Mouse (Mus musculus) heart, postnatal 4 days (tissue): ENCODE results near the gene Eif4e. TPM values are rescaled to one million over a fixed set of nuclear protein-coding genes. Genes with fewer than 3 reads are reported as not detected.
A peak's percentile ranks its signal among the peaks of the same experiment; 100 is the strongest.

Experiments
- DNase-seq: peaks from one replicate; pipeline ENCODE4 v3.0.0; 2021
- total RNA-seq, 2 experiments: library from RNA; stranded (reverse); gene quantifications; 2 replicates each; pipeline ENCODE4 v1.2.3; 2021

Eif4e gene
- 100 to 1,000 TPM; 146 to 150 TPM for total RNA-seq

DNA sequence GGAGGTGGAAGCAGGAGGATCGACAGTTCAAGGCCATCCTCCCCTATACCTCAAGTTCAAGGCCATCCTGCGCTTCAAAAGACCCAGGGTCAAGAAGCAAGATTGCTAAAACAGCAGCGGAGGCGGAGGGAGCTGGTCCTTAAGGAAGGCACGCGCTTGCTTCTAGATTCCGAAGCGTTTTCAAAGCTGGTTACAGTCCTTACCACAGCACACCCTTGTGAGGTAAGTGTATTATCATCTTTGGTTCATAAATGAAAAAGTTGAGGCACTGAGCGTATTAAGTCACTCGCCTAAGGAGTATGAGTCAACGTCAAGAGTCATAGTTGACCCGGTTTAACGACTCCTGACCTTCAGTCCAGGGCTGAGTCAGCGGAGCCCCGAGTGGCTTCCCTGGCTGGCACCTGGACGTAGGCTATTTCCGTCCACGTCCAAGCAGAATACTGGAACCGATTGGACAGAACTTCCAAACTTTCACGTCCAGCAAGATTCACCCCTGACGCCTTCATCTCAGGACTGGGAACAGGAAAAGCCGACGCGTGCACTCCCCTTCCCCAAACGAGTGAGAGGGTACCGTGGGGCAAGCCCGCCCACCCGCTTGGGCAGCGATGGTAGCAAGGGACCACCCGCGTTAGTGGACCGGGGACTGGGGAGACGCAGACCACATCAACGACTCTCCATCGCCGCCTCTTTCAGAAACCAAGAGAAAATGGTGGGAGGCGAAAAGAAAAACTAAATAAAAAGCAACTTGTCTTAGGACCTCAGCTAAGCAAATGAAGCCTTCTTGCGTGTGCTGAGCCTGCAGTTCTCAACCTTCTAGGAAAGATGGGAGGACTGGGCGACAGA lies at the start of gene Eif4e:
TSS of gene Eif4e (plus strand) at position 107 of the 843 bp plus-strand sequence.
- peak; percentile 65 for DNase-seq

DNA sequence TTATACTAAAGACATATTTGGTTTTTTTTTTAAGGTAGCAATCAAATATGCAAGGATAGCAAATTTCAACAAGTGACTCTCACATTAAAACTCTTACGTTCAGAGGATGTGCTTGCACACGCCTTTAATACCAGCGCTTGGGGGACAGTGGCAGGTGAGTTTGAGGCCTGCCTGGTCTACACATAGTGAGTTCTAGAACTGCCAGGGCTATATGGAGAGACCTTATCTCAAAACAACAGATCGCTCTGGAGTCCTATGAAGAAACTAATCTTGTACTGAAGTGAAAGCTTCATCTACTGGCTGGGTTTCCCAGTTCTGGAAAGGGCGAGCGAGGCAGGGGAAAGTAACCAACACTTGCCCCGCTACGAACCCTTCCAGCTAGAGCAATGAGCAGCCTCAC lies 46.5 kb upstream of the Eif4e start:
- no peak for DNase-seq

DNA sequence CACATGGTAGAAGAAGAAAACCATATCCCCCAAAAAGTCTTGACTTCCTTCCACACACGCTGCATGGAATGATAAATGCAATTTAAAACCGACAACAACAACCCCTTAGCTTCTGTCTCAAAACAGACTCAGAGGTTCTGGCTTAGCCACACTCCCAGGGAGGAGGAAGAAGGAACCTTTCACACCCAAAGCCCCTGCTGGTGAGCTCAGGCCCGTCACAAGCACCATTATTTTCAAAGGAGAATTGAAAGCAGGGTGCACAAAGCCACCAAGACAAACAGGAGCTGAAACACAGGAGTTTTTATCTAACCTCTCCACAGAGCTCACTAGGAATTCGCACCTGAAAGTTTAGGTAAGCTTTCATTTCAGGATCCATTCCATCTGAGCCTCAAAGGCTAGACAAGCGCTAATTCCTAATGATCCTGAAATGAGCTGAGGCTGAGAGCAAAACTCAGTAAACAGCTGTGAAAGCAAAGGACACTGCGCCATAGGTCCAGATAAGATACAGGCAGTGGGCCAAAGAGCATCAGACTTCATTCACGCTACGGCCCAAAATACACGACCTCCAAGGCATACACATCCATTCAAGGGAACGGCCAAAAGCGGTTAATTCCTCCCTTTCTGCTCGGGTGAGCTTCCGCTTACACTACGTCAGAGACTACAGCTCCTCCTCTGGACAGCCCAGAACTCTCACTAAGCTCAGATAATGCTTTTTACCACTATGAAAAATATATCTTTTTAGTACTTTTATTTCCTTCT lies 44.3 kb upstream of the Eif4e start:
- DNase-seq = peak; percentile 25

DNA sequence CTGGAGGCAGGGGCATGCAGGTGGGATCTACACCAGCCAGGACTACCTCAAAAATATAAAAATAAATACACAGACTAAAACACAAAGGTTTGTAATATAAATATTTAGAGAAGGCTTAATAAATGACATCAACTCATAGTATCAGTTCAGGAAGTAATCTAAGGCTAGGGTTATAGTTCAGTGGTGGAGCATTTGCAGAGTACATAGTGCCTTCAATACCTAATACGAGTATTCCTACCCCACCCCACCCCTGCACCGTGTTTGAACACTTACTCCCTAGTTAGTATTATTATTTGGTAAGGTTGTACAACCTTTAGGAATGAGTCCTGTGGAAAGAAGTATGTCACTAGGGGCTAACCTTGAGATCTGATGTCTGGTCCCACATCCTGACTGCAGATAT lies 42.7 kb upstream of the Eif4e start:
- DNase-seq = no peak

DNA sequence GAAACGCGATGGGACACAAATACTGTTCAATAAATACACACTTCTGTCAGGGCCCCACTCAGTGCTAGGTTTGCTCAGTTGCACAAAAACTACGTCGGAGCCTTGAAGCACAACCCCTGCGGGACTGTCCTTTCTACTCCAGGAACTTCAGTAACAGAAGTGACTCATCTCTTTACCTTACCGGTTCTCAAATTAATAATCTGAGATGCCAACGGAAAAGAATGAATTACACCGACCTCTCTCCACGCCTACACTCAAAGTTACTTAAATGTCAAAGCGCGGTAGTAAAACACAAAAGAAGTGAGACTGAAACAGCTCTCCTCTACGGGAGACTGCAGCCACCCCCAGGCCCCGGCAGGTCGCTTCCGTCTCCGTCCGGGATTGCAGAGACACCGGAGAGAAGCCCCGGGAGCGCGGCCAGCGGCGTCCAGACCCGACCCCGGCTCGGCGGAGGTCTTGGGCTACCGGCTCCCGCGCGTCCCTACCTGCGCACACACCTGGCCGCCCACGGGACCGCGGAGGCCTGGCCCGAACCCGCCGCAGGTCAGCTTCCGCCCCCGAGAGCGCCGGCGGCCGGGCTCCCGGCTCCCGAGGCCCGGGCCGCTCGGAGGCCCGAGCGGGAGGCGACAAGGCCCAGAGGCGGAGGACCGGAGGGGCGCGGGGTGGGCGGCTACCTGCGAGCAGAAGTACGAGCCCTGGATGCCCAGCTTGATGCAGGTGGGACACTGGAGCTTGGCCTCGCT lies 37.2 kb upstream of the Eif4e start:
- no peak for DNase-seq

DNA sequence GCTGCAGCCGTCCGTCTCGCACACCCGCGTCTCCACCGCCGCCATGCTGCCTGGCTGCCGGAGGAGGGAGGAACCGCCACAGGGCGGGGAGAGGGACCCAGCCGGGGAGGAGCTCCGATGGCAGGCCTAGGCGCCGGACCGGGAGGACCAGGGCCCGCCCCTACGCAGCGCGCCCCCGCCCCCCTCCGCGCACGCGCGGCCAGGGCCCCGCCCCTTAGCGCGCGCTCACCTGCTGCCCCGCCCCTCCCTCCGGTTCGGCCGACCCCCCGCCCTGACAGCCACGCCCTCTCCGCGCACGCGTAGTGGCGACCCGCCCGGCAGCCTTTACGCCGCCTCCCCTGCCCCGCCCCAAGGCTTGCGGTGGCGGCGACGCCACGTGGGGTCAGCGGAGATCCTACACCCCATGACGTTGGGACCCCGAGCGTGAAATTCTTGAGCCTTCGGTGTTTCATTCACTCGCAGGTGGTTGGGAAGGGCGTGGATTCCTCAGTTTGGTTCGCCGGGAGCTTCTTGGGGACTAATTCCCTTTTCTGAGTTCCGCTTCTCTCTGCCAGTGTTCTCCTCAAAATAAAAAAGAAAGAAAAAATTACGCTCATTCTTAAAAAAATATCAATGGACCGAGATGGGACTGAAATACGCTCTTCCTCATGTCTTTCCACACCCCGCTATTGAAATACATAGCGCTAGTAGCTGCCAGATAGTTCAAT lies 36.5 kb upstream of the Eif4e start, which contains the start of gene Metap1:
TSS of gene Metap1 (minus strand) at position 189 of the 707 bp plus-strand sequence.
- DNase-seq = peak; percentile 99

DNA sequence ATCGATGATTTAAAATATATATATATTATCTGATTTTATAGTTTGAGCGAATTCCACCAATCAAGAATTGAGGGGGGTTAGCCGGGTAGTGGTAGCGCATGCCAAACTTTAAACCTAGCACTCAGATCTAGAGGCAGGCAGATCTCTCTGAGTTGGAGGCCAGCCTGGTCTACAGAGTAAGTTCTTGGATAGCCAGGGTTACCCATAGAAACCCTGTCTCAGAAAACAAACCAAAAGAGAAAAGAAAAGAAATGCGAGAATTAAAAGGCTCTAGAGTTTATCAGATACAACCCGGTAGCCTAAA lies 36.0 kb upstream of the Eif4e start:
- DNase-seq = no peak

DNA sequence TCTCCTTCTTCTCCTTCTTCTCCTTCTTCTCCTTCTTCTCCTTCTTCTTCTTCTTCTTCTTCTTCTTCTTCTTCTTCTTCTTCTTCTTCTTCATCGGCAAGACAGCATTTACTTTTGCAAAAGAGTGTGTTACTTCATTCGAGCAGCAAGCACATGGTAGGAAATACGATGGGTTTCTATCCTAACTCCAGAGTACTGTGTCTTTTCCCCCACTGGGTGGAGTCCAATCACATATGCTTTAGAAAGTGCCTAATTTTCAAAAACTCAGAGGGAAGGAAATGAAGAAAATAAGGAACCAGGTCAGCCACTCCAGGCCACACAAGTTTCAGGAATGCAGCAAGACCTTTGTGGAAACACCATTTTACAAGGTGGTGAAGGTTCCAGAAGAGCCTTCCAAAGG lies 32.3 kb upstream of the Eif4e start:
- no peak for DNase-seq

DNA sequence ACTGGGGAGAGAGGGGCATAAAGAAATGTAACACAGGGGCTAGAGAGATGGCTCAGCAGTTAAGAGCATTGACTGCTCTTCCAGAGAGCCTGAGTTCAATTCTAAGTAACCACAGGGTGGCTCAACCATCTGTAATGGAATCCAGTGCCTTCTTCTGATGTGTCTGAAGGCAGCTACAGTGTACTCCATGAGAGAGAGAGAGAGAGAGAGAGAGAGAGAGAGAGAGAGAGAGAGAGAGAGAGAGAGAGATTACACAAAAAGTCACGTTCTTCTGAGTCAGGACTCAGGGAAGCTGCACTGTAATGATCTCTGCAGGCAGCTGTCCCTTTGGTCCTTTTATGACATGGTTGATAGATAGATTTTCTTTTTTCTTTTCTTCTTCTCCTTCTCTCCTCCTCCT lies 31.4 kb upstream of the Eif4e start:
- no peak for DNase-seq

DNA sequence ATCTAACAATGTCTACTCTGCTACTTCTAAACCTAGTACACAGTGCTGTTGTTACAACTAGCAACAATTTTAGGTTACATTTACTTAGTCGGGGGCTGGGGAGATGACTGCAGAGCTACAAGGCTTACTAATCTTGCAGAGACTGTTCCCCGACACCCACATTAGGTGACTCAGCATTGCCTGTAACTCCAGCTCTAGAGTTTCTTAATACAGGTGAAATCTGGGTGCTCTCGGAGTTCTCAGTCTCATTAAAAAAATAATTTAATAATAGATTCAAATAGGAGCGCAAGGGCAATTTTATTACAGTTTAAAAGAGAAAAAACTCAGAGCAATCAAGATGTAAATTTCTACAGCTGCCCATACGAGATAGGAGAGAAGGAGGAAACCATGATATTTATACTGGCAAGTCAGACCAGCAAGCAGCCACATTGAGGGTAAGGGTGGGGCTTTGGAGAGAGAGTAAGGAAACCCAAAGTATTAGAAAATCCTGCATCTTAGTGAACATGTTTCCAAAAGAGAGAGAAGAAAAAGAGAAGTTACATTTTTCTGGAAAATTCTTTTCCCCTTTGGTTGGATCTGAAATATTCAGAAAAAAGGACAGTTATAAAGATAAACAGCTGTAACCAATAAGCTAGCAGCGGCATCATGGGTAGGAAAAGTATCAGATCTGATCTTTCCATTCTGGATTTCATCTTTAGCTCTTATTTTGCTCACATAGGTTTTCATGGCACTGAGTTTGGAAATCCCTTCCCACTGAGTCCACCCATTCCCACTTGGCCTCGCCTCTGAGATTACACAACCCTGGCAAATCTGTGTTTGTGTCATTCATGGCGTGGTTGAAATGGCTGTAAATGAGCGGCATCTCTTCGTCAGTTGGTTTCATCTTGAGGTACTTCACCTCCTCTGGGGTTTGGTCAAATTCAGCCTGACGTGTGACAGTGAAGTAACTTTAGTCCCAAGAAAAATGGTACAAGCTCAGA lies 30.5 kb upstream of the Eif4e start:
- no peak for DNase-seq

DNA sequence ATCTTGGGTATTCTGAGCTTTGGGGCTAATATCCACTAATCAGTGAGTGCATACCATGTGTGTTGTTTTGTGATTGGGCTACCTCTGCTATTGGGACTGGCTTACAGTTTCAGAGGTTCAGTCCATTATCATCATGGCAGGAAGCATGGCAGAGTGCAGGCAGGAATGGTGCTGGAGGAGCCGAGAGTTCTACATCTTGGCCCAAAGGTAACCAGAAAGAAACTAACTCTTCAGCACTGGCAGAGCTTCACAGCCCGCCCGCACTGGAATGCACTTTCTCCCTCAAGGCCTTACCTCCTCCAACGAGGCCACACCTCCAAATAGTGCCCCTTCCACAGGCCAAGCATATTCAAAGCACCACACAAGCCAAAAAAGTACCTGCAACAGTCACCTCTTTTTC lies 27.2 kb upstream of the Eif4e start:
- DNase-seq = no peak

DNA sequence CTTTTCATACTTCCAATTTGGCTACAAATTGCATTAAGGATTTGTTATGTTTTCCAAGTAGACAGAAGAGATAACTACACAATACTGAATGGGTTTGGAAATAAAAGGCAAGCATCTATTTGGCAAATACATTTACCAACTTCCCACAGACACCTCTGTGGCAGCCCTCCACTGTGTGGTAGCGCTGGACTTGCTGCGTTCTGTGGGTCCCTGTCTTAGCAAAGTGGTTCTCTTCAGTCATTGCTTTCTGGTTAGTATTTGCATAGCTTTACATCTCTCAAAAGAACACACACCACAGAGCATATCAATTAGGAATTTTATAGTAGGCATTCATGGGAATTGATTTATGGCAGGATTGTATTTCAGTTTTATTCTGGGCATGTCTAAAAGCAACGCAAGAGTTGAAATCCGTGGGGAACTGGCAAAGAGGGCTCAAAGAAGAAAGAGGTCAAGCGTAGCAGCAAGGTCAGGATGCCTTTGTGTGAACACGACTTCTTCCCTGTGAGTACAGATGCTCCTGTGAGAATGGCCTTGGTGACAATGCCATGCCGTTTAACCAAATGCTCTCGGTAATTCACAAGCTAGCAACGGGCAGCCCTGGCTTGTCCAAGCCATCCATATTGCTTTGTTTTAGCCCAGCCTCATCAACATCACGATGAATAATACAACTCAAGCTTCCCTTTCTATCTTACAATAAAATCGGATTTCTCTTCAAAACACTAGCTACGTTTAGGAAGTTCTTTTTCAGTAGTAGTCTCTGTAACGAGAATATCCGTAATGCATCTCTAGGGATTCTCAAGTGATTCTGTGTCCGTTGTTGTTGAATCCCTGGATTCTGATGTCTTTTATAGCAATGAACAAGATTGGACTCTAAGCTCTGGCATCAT lies 25.9 kb upstream of the Eif4e start:
- DNase-seq = no peak

DNA sequence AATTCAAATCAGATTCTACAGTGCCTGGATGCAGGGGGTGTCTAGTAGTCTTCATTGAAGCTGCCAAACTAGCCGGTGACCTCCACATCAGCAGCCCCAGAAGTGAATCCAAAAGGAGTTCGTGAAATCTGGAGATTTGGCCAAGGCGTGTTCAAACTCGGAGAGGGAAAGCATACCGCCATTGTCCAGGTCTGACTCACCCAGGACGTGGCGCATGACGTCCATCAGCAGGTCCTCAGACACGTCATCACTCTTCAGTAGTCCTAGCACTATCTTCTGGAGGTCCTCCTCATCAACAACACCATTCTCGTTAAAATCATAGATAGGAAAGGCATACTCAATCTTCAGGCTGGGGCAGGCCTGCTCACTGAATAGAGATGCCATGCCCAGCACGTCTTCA lies 22.2 kb upstream of the Eif4e start:
- no peak for DNase-seq

DNA sequence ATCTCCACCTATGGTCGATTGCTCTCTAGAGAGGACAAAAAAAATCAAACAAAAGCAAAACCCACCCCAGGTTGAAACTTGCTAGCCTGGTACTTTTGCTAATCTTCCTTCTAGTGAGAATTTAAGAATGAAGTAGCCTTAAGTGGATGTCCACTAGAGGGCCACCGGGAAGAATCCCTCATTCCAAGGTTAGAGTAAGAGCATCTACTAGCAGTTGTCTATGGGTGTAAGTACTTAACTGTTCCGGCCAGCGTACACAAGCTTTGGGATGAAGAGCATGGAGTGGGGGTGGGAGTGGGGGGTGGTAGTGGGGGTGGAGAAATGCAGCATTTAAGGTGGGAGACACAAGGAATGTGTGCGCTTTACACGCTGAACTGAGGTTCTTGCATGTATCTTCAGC lies 19.2 kb upstream of the Eif4e start:
- DNase-seq = peak; percentile 46

DNA sequence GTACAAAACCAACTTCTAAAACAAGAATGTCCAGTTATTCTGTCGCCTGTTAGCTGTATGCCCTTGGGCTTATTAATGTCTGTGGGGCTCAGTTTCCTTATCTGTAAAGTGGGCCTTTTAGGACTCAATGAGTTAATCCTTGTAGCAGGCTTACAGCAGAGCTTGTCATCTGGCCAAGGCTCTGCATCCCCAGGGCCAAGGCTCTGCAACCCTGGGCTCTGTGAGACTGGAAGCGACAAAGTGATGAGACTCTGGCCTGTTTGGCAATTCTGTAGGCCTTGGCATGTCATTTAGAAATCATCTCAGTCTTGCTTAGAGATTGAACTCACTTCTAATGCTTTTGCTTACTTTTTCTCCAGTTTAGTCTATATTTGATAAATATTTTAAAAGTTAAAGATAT lies 16.4 kb upstream of the Eif4e start:
- DNase-seq = no peak

DNA sequence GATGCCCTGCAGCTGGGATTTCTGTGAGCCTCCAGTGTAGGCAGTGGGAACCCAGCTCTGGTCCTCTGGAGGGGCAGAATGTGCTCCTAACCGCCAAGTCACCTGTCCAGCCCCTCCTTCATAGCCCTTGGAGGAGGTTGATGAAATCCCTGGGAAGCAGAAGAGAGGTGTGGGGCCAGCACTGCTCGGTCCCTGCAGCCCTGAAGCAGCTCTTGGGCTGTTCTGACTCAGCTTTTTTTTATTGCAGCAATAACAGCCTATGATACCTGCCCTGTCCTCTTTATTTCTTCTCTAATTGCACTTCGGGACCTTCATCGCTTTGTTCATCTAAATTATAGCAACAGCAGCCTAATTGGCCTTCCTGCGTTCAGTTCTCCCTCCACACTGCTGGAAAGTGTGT lies 15.5 kb upstream of the Eif4e start:
- no peak for DNase-seq

DNA sequence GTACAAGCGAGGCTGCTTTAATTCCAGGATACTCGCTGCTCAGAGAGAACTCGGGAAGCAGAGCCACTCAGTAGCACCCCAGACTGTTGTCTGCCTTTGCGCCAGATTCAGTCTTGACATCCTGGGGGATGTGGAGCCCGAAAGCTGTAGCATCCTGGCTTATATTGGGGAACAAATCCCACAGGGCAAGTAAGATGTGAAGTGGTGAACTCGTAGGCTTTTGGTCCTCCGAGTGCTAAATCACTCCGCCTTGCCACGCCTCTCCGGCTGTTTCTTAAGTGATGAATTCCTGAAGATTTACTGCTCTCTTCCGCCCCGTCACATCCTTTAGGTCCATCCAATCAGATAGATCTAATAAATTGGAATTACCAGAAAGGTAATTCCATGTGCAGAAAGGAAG lies 12.7 kb upstream of the Eif4e start:
- no peak for DNase-seq

DNA sequence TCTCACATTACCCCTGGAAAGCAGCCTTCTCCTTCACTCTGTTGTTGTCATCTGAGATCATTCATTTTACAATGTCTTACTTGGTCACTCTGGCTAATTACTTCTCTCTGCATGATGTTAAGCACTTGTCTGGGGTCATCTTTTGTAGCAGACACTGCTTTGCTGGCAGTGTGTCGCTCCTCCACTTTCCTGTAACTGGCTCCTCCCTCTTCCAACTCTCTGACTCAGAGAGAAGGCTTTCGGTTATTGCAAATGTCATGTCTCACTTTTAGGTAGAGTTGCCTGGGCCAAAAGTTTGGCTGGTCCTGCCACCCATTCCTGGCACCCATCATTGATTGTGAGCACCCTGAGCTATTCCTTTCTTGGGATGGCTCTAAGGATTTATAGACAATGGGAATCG lies 11.2 kb upstream of the Eif4e start:
- no peak for DNase-seq

DNA sequence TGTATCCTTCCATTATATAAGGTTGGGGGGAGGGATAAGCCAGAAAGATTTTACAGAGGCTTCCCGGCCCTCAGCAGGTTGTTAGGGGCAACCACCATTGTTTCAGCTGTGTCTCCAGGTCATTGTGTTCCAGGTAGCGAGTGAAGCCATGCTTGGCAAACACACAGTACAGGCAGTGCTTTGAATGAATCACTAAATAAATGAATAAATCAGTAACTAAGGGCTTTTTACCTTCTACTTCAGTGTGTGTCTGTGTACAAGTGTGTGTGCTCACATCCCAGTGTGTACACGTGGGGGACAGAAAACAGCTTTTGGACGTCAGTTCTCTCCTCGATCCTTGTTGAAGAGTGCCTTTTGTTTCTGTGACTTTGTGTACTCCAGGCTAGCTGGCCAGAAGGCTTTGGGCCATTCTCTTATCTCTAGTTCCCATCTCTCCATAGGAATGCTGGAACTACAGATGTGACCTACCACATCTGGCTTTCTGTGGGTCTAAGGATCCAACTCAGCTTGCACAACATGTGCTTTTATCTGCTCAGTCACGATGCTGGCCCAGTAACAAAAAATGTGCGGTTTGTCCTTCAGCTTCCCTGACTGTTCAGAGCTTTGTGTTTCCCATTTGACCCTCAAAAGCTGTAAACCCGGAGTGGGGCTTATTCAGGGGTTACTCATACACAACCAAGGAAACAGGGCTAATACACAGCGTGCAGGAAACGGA lies 10.2 kb upstream of the Eif4e start:
- DNase-seq = no peak

DNA sequence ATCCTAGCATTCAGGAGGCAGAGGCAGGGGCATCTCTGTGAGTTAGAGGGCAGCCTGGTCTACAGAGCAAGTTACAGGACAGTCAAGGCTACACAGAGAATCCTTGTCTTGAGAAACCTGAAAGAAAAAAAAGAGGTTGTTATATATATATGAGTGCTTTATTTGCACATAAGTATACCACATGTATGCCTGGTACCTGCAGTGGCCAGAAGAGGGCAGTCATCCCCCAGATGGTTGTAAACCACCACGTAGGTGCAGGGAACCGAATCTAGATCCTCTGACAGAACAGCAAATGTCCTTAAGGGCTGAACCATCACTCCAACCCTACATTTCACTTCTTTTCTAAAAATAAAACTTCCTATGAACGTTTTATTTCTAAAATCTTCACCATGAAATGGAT lies 8.1 kb upstream of the Eif4e start:
- DNase-seq = no peak
